Mouse (Mus musculus) forebrain, embryonic 13.5 days (tissue): ENCODE measurements around the gene Psma6. TPM values are rescaled to one million over a fixed set of nuclear protein-coding genes. Genes with fewer than 3 reads are reported as not detected.
A peak's percentile ranks its signal among the peaks of the same experiment; 100 is the strongest.

Source experiments
- ATAC-seq: fragments of 200-750 bp; cut with Nextera tagmentation; 2 replicates; pipeline ENCODE4 v1.8.0; 2017
- H3K27ac ChIP-seq: fragments of 300-500 bp; sonication (generic); 2 replicates; pipeline ENCODE4 v1.5.1; 2015; ENCODE audit warnings: inconsistent platforms, mild to moderate bottlenecking, moderate library complexity
- H3K27me3 ChIP-seq: fragments of 300-500 bp; sonication (generic); 2 replicates; pipeline ENCODE4 v1.6.1; 2015; ENCODE audit warnings: mild to moderate bottlenecking, inconsistent platforms
- H3K36me3 ChIP-seq: fragments of 300-500 bp; sonication (generic); 2 replicates; pipeline ENCODE4 v1.6.1; 2015; ENCODE audit warnings: mild to moderate bottlenecking, inconsistent platforms; ENCODE audit not compliant: poor library complexity, severe bottlenecking
- H3K4me1 ChIP-seq: fragments of 300-500 bp; sonication (generic); 2 replicates; pipeline ENCODE4 v1.6.1; 2015; ENCODE audit warnings: inconsistent platforms
- H3K4me2 ChIP-seq: fragments of 300-500 bp; sonication (generic); 2 replicates; pipeline ENCODE4 v1.6.1; 2015; ENCODE audit warnings: inconsistent platforms, mild to moderate bottlenecking, moderate library complexity
- H3K4me3 ChIP-seq: fragments of 300-500 bp; sonication (generic); 2 replicates; pipeline ENCODE4 v1.5.1; 2015; ENCODE audit warnings: mild to moderate bottlenecking, inconsistent platforms
- H3K9ac ChIP-seq: fragments of 300-500 bp; sonication (generic); 2 replicates; pipeline ENCODE4 v1.6.1; 2015; ENCODE audit warnings: mild to moderate bottlenecking, inconsistent platforms
- H3K9me3 ChIP-seq: fragments of 300-500 bp; sonication (generic); replicated peaks from 2 replicates; pipeline ENCODE4 v1.6.1; 2016; ENCODE audit warnings: inconsistent platforms
- WGBS: fragments of 180-500 bp; shearing (Covaris S2); methylation state at CpG from one replicate; pipeline ENCODE4 v1.1.7; 2015; 5-methylcytosine and 5-hydroxymethylcytosine counted together
- polyA plus RNA-seq: library from polyadenylated mRNA; unstranded; fragments of >200 nt; fragmentation: Nextera tagmentation; extraction: Ambion mirVana; gene quantifications from 2 replicates; pipeline ENCODE4 v1.2.1, GENCODE M21; 2015

The Psma6 gene
- polyA plus RNA-seq, 1 experiment from 2014 or later, result 510 TPM

DNA sequence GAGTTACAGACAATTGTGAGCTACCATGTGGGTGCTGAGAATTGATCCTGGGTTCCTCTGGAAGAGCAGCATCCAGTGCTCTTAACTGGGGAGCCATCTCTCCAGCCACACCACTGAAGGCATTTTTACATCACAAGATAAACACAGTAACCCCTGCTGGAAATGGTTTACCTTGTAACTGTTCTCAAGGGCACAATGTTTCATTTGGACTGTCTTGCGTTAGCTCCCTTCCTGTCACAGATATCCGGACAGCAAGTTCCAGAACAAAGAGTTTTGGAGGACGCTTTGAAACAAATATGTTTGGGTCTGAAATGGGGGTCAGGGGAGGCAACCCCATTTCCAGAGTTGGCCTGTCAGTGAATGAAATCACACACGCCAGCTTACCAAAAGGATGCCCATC, 61.6 kb downstream of the Psma6 start:
- Histone ChIP-seq H3K36me3 (no peaks in the 10 kb centered on the region), H3K27ac (peak overlapping the region; percentile 92; the same call in 1 of the 2 replicates), H3K4me3 (no peak overlapping the region), H3K4me2 (no peak overlapping the region), H3K4me1 (peaks cover 24% of the 10 kb centered on the region), H3K27me3 (no peaks in the 10 kb centered on the region), H3K9me3 (no peaks in the 10 kb centered on the region), H3K9ac (no peak overlapping the region)
- WGBS, result 86% methylated on average over 4 of the region's 4 CpGs
- no peak for ATAC-seq

GRCm38 (mm10) chr12:55446366-55446745, 62.3 kb downstream of the Psma6 start:
- Histone ChIP-seq H3K4me1 (peaks cover 24% of the 10 kb centered on the region), H3K27ac (peak overlapping the region; percentile 92), H3K36me3 (no peaks in the 10 kb centered on the region), H3K4me3 (no peak overlapping the region), H3K9me3 (no peaks in the 10 kb centered on the region), H3K27me3 (no peaks in the 10 kb centered on the region), H3K4me2 (peak overlapping the region; percentile 19; the same call in 1 of the 2 replicates), H3K9ac (peak overlapping the region; percentile 44; the same call in 1 of the 2 replicates)
- ATAC-seq, result no peak; the same call in 1 of the 2 replicates
- WGBS, result 62% methylated on average over 4 of the region's 4 CpGs

- 19% methylated on average over 13 of the region's 13 CpGs for WGBS
- Histone ChIP-seq H3K4me1 (peaks cover 24% of the 10 kb centered on the region), H3K9me3 (no peaks in the 10 kb centered on the region), H3K36me3 (no peaks in the 10 kb centered on the region), H3K4me3 (no peak overlapping the region), H3K9ac (peak overlapping the region; percentile 44), H3K4me2 (peak overlapping the region; percentile 19), H3K27me3 (no peaks in the 10 kb centered on the region), H3K27ac (peak overlapping the region; percentile 92)
- ATAC-seq, result peak; percentile 95
Measured at GRCm38 (mm10) chr12:55446746-55447395, 62.8 kb downstream of the Psma6 start.

- H3K4me3 ChIP-seq, result no peak overlapping the region
- no peaks in the 10 kb centered on the region for H3K36me3 ChIP-seq
- H3K9ac ChIP-seq, result peak overlapping the region; percentile 44
- H3K27ac ChIP-seq, result peak overlapping the region; percentile 92
- no peaks in the 10 kb centered on the region for H3K9me3 ChIP-seq
- no peaks in the 10 kb centered on the region for H3K27me3 ChIP-seq
- peak overlapping the region; percentile 19 for H3K4me2 ChIP-seq
- ATAC-seq, result no peak
- WGBS, result 85% methylated on average over 11 of the region's 11 CpGs
- H3K4me1 ChIP-seq, result peaks cover 24% of the 10 kb centered on the region
Measured at GRCm38 (mm10) chr12:55447396-55447760, 63.4 kb downstream of the Psma6 start.

DNA sequence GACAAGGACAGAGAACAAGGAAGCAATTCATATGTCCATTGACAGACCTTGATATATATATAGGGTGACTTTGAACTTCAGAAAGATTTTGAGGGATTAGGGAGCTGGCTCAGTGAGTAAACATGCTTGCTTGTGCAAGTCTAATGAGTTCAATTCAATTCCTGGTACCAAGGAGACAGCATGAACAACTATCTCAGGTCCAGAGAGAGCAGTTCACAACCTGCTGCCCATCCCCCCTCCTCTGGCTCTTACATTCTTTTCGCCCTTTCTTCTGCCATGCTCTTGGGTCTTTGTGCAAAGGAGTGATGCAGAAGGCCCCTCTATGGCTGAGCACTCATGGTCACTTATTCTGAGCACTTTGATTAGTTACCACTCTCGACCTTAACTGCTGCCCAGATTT, 64.4 kb downstream of the Psma6 start:
- no peak overlapping the region for H3K27ac ChIP-seq
- H3K27me3 ChIP-seq, result no peaks in the 10 kb centered on the region
- 82% methylated on average over 2 of the region's 2 CpGs for WGBS
- no peaks in the 10 kb centered on the region for H3K9me3 ChIP-seq
- H3K4me1 ChIP-seq, result peaks cover 18% of the 10 kb centered on the region
- no peaks in the 10 kb centered on the region for H3K36me3 ChIP-seq
- no peak for ATAC-seq
- H3K9ac ChIP-seq, result no peak overlapping the region
- no peak overlapping the region for H3K4me2 ChIP-seq
- H3K4me3 ChIP-seq, result no peak overlapping the region

DNA sequence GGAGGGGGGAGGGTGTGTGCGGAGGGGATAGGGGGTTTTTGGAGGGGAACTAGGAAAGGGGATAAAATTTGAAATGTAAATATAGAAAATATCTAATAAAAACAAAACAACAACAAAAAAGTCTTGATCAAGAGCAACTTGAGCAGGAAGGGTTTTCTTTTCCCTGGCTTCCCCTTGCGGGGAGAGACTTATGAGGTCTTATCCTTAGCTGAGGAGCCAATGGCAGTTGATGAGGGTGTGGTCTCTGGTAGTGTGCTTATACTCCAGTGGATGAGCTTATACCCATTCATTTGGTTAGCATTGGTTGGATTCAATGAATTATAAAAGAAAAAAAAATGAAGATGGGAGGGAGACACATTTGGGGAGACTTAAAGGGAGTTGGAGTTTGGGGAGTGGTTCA, 65.0 kb downstream of the Psma6 start:
- Histone ChIP-seq H3K4me1 (peaks cover 18% of the 10 kb centered on the region), H3K4me2 (no peak overlapping the region), H3K36me3 (no peaks in the 10 kb centered on the region), H3K9ac (no peak overlapping the region), H3K9me3 (no peaks in the 10 kb centered on the region), H3K27me3 (no peaks in the 10 kb centered on the region), H3K27ac (no peak overlapping the region), H3K4me3 (no peak overlapping the region)
- ATAC-seq, result no peak
- 86% methylated on average over 2 of the region's 2 CpGs for WGBS

DNA sequence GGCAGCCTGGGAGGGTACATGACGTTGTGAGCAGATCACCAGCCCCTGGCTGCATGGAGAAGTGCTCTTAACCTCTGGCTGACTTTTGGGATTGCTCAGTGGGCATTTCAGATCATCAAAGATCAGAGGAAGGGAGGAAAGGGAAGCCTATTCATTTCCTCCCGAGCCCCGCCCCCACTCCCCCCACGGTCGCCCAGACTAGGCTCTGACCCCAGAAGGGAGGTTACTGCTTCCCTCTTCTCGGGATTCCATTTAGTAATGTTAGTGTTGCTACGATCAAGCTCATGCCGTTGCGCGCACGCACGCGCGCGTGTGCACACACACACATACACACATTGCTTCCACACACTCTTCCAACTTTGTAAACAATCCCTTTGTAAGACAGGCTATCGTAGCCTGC, 66.4 kb downstream of the Psma6 start:
- H3K9ac ChIP-seq, result no peak overlapping the region
- H3K4me2 ChIP-seq, result no peak overlapping the region
- WGBS, result 75% methylated on average over 16 of the region's 16 CpGs
- no peak overlapping the region for H3K4me3 ChIP-seq
- H3K27me3 ChIP-seq, result no peaks in the 10 kb centered on the region
- H3K27ac ChIP-seq, result no peak overlapping the region
- peaks cover 24% of the 10 kb centered on the region for H3K4me1 ChIP-seq
- H3K36me3 ChIP-seq, result no peaks in the 10 kb centered on the region
- no peak for ATAC-seq
- H3K9me3 ChIP-seq, result no peaks in the 10 kb centered on the region

GRCm38 (mm10) chr12:55452839-55453238, 68.8 kb downstream of the Psma6 start:
- no peak for ATAC-seq
- Histone ChIP-seq H3K27ac (no peak overlapping the region), H3K4me2 (no peak overlapping the region), H3K36me3 (no peaks in the 10 kb centered on the region), H3K9me3 (no peaks in the 10 kb centered on the region), H3K4me3 (no peak overlapping the region), H3K9ac (no peak overlapping the region), H3K27me3 (no peaks in the 10 kb centered on the region), H3K4me1 (peaks cover 6% of the 10 kb centered on the region; the same call in 1 of the 2 replicates)
- WGBS, result 61% methylated on average over 5 of the region's 5 CpGs

- H3K9ac ChIP-seq, result no peak overlapping the region
- no peaks in the 10 kb centered on the region for H3K27me3 ChIP-seq
- H3K27ac ChIP-seq, result no peak overlapping the region
- no peaks in the 10 kb centered on the region for H3K36me3 ChIP-seq
- no peak for ATAC-seq
- no peak overlapping the region for H3K4me3 ChIP-seq
- 84% methylated on average over 4 of the region's 4 CpGs for whole genome bisulfite sequencing
- H3K4me2 ChIP-seq, result no peak overlapping the region
- H3K9me3 ChIP-seq, result no peaks in the 10 kb centered on the region
- H3K4me1 ChIP-seq, result peaks cover 6% of the 10 kb centered on the region; the same call in 1 of the 2 replicates
Measured at GRCm38 (mm10) chr12:55453924-55454323, 69.9 kb downstream of the Psma6 start.

DNA sequence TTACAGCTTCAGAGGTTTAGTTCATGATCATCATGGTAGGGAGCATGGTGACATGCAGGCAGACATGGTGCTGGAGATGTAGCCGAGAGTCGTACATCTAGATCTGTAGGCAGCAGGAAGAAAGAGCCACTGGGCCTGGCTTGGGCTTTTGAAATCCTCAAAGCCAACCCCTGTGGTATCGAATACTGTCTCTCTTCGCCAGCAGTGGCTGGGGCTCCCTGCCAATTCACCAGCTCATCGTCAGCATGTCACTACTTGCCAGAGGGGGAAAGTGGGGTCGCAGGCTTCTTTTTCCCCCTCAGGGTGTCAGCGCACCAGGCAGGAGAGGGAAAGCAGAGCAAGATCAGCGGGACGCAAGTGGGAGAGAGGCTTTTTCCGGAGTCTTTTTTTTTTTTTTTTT, 71.2 kb downstream of the Psma6 start:
- Histone ChIP-seq H3K4me1 (peaks cover 6% of the 10 kb centered on the region; the same call in 1 of the 2 replicates), H3K27ac (no peak overlapping the region), H3K27me3 (no peaks in the 10 kb centered on the region), H3K9me3 (no peaks in the 10 kb centered on the region), H3K36me3 (no peaks in the 10 kb centered on the region), H3K9ac (no peak overlapping the region), H3K4me3 (no peak overlapping the region), H3K4me2 (no peak overlapping the region)
- no peak for ATAC-seq
- WGBS, result 74% methylated on average over 9 of the region's 10 CpGs

- WGBS, result 57% methylated on average over 3 of the region's 3 CpGs
- no peaks in the 10 kb centered on the region for H3K9me3 ChIP-seq
- H3K9ac ChIP-seq, result no peak overlapping the region
- no peak overlapping the region for H3K27ac ChIP-seq
- peaks cover 6% of the 10 kb centered on the region; the same call in 1 of the 2 replicates for H3K4me1 ChIP-seq
- no peak overlapping the region for H3K4me3 ChIP-seq
- no peaks in the 10 kb centered on the region for H3K27me3 ChIP-seq
- no peaks in the 10 kb centered on the region for H3K36me3 ChIP-seq
- H3K4me2 ChIP-seq, result no peak overlapping the region
- ATAC-seq, result no peak
Measured at GRCm38 (mm10) chr12:55456136-55456535, 72.1 kb downstream of the Psma6 start.

DNA sequence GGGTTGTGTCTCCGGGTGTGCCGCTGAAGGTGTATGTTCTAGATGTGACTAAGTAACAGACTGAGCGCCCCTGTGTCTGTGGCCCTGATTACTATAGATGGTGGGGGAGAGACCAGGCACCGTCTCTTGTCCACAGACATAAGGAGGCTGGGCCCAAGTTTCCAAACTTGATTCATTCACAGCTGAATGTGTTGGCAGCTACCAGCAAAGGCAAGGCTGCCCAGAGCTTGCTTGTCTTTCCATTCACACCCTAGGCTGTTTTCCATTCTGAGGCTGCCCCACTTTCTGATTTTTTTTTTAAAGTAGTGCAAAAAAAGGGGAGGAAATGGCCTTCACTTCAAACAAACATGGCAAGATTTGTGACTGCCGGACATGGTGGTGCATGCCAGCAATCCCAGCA, 72.9 kb downstream of the Psma6 start:
- H3K4me1 ChIP-seq, result peaks cover 6% of the 10 kb centered on the region; the same call in 1 of the 2 replicates
- no peak overlapping the region for H3K4me2 ChIP-seq
- WGBS, result 91% methylated on average over 5 of the region's 5 CpGs
- no peak overlapping the region for H3K9ac ChIP-seq
- no peaks in the 10 kb centered on the region for H3K27me3 ChIP-seq
- no peaks in the 10 kb centered on the region for H3K9me3 ChIP-seq
- H3K27ac ChIP-seq, result no peak overlapping the region
- no peak for ATAC-seq
- no peak overlapping the region for H3K4me3 ChIP-seq
- H3K36me3 ChIP-seq, result no peaks in the 10 kb centered on the region

DNA sequence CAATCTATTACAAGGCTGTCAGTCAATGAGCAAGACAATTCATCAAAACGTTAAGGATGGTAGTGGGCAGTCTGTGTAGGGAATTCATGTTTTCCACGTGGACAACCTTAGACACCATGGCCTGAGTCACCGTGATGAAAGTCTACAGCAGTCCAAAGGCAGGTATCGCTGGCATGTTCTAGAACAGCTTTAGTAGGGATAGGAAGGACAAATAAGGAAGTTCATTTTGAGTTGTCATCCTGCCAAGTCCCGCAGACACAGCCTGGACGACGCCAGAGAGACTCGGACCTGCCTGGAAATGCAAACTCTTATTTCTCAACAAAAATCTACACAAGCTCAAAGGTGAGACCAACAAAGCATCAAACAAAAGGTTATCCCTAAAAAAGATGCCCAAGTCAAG, 75.7 kb downstream of the Psma6 start:
- WGBS, result 86% methylated on average over 8 of the region's 8 CpGs
- no peak for ATAC-seq

More for the DNA sequence above, 75.7 kb downstream of the Psma6 start:
- Histone ChIP-seq H3K4me2 (no peak overlapping the region), H3K27ac (no peak overlapping the region), H3K4me3 (no peak overlapping the region), H3K27me3 (no peaks in the 10 kb centered on the region), H3K4me1 (peaks cover 22% of the 10 kb centered on the region), H3K9ac (no peak overlapping the region), H3K9me3 (no peaks in the 10 kb centered on the region), H3K36me3 (no peaks in the 10 kb centered on the region)
